Mouse (Mus musculus): Measurements from ENCODE around the gene C130050O18Rik.

GRCm38 (mm10) chr5:139363858-139364257, 41.2 kb upstream of the C130050O18Rik start:
- no peak for TF ChIP-seq CTCF (IDR thresholded peaks at IDR 0.05; ENCODE audit: borderline replicate concordance, extremely low read depth, insufficient read depth, insufficient read length)
- TF ChIP-seq POLR2A (IDR thresholded peaks at IDR 0.05; ENCODE audit: borderline replicate concordance, extremely low read depth, insufficient read depth, insufficient read length, poor library complexity, severe bottlenecking), result no peak

Data from brain, embryonic 14.5 days (tissue).